Mouse (Mus musculus): ENCODE measurements around the gene Kctd17.

DNA sequence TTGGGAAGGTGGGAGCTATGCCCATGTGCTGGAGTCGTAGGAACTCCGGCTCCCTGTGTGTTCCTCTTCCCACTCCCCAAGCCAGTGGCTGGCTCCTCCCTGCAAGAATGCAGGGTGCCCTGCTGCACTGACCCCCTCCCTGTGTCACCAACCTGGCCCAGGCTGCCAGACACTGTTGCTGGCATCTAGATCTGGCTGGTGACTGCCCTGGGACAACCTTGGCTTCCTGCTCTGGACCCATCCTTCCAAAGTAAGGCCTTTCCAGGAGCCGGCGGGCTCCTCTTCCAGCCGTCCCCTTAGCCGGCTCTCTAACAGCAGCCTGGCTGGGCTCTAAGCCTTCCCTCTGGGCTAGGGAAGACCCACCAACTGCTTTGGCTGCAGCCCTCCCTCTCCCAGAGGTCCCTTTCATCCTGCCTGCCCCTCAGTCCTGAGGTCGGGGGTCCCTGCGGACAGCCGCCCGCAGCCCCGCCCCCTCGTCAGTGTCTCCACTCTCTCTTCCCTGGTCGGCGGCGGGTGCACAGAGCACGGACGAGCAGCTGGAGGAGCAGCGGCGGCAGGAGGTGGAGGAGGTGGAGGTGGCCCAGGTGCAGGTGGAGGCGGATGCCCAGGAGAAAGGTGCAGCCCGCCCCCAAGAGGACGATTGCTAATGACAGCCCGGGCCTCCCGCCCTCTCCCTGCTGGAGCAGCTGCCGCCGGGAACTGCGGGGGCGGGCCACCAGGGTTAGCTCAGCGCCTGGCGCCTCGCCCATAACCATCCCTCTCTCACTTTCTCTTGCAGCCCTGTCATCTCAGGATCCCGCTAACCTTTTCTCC is 8.2 kb downstream of the Kctd17 start:
- TF ChIP-seq POLR2A (IDR thresholded peaks at IDR 0.05; ENCODE audit: control insufficient read depth, extremely low read depth, insufficient read depth, low read length, poor library complexity) (no peak), CTCF (IDR thresholded peaks at IDR 0.05; ENCODE audit: borderline replicate concordance, control insufficient read depth, extremely low read depth, insufficient read depth, low read length, poor library complexity) (no peak)

All from thymus, adult 2 months (tissue).